Mouse (Mus musculus): ENCODE measurements around the gene Endou.
A peak's percentile ranks its signal among the peaks of the same experiment; 100 is the strongest.

Endou gene

DNA sequence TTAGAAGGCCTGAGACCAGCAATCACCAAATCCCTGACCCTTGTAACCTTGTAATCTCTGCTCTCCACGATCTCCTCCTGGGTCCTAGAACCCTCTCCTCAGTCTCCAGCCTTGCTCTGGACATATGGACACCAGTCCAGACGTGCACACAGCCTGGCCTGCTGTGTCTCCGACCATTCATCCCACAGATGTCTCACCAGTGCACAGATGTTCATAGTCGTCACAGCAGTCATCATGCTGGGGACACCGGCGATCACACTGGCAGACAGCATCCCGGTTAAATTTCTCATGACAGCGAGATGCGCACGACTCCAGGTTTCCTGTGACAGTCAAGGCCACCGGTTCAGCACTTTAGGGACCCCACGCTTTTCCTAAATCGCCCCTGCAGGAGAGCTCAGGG, 4.8 kb downstream of the Endou start:
- DNase-seq: no peak

DNA sequence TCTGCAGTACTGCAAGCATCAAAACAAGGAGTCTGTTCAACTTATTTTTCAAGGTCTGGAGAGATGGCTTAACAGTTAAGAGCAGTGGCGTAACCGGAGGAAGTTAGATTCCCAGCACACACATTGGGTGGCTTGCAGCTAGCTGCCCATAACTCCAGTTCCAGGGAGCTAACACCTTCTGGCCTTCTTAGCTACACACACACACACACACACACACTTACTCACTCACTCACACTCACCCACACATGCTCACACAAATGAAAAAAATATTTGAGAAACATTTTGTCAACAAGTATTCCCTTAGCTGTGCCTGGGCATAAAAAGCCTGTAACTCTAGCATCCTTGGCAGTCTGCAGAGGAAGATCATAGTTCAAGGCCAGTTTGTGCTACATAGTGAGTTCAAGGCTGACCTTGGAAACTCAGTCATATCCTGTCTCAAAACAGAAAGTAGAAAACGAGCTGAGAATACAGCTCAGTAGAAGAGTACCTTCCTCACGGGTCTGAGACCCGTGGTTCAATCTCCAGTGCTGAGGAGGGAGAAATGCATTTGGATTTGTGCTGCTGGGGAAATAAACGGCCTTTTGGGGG, 5.8 kb downstream of the Endou start:
- DNase-seq: no peak

DNA sequence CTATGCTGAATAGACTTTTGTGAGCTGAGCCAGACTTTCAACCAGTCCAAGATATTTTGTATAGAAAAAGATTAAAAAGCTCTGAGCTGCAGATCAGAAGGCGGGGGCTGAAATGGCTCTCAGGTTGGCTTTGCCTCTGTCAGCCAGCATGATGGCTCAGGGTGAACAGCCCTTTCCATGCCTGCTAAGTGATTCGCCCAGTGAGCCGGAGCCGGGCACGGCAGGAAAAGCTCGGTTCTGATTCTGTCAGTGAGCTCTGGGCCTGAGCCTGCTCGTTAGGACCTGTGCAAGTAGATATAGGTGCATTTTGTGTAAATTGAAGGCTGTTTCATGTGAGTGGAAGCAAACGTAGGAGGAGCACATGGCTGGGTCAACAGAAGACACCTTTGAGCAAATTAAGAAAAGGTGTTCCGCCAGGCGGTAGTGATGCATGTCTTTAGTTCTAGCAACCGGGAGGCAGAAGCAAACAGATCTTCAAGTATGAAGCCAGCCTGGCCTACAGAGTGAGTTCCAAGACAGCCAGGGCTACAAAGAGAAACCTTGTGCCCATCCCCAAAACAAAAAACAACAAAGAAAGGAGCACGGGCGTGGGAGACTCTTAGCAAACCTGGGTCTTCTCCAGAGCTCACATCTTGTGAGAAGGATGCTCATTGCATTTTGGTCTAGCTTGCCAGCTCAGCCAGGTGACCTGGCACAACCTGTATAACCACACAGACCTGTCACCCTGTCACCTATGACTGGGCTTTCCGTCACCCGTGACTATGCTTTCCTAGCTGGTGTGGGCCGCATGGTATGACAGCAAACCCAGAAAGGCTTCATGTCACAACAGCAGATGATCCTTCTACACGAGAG, 6.6 kb downstream of the Endou start:
- no peak for DNase-seq

DNA sequence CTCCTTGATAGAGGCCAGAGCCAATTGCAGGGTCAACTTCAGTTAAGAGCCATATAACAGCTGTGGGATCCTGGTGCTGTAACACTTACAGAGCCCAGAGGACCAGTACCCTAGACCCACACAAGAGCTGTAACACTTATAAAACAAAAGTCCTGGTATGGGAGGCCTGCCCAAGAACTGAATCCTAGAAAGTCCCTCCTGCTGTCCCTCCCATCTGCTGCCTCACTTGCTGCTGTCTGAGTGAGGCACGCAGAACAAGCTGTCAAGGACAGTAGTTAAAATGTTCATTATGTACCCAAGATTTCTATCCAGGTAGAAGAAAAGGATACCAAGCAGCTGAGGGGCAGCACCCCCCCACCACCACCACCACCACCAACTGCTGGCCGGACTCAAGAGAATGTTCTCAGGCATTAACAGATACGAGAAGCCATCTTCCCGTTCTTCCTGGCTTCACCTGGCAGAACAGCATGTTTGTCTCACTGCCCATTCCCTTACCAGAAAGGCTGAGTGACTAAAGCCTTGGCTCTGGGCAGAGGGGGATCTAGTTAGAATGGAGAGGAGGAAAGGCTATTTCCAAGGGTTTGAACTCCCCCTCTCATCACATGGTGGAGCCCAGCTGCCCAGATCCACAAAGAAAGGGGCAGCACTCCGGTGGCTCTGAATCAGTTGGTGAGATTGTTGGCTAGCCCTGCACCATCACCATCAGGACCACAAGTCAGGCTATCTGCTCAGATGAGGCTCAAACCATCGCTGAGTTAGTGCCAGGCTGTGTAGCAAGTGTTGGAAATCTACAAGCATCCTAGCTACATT, 7.4 kb downstream of the Endou start:
- no peak for DNase-seq

DNA sequence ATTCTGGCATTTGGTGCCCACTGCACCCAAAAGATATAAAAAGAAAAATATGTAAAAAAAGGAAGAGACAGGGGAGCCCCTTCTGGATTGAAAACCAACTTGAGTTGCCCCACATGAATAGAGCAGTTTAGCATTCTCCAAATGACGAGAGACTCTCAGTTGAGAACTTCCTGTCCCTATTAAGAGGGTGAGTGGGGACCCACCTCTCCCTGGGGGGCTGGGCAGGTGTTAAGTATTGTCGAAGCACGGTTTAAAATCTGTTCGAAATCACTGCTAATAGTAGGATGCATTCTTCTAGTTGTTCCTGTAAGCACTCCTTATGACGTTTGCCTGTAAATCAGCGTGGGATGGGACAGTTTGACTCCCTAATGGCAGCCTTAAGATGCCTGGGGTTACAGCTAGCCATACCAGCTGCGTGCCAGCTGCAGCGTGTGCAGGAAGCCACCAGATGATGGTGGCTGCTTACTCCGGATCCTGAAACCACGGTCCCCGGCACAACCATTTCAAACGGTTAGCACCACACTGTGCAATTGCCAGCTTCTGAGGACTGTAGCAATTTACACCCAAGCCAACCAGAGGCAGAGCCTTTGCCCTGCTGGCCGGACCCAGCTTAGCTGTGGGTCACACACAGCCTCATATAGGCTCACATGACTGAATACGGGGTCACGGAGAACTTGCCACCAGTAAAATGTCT, 10.0 kb downstream of the Endou start:
- no peak for DNase-seq

DNA sequence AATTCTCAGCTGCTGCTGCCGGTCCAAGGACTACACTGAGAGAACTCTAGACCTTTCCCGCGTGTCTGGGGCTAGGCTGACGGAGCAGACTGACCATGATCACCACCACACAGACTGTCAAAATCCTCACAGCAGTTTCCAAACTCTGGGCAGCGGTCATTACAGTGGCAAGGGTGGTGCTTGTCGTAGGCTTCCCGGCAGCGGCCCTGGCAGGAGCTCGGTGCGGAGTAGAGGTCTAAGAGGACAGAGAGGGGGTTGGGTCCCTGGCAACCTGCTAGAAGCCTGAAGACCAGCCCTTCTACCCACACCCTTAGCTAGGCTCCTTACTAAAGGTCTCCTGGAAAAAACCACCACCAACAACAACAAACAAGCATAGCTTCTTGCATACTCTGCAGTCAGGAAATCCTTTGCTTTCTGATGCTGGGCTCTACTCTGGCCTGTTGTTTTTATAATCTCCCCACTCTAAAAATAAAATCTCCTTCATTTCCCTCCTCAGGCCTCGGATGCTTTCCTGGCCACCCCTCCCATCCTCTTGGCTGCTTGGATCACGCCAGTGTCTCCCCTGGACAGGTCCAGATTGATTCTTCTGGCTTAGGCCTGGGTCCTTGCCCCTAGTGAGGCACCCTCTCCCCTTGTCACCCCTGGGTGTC, 11.0 kb downstream of the Endou start:
- no peak for DNase-seq

DNA sequence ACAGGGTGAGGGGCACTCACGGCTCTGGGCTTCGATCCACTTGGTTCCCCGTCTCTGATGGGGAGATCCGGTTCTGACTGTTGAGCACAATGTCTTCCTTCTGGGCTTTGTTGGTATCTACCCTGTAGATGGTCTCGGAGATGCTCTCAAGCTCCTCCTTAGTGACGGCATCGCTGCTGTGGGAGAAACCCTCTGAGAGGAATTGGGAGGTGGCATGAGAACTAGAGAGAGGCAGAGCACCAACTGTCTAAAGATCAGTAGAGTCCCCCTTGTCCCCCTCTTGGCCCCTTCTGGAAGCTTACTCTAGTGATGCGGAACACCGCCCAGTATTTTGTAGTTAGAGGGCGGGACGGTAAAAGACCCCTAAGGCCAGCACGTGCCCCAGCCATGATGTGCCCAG, 11.6 kb downstream of the Endou start:
- no peak for DNase-seq

DNA sequence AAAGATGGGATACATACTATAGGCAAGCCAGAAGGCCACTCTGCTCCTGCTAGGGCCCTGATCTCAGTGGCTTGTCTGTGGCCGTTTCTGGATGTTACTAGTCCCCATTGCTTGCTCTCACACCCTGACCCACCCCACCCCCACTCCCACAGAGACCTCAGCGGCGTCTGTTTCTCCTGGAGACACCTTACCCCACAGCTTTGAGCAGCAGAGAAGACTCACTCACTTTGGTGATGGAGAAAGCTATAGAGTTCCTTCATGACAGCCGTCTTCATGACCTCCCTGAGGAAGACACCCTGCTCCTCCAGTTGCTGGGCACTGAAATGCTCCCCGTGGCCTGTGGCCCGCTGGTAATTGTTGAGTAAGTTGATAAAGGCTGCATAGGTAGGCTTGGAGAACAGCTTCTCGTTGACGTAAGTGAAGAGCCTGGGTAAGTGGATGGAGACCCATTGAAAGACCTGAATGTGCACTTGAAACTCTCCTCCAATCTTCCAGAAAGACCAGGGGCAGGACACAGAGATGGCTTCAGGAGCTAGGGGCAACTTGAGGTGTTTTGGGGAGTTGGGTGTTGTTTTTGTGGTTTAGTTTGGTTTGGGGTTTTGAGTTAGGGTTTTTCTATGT, 12.5 kb downstream of the Endou start:
- DNase-seq: no peak

DNA sequence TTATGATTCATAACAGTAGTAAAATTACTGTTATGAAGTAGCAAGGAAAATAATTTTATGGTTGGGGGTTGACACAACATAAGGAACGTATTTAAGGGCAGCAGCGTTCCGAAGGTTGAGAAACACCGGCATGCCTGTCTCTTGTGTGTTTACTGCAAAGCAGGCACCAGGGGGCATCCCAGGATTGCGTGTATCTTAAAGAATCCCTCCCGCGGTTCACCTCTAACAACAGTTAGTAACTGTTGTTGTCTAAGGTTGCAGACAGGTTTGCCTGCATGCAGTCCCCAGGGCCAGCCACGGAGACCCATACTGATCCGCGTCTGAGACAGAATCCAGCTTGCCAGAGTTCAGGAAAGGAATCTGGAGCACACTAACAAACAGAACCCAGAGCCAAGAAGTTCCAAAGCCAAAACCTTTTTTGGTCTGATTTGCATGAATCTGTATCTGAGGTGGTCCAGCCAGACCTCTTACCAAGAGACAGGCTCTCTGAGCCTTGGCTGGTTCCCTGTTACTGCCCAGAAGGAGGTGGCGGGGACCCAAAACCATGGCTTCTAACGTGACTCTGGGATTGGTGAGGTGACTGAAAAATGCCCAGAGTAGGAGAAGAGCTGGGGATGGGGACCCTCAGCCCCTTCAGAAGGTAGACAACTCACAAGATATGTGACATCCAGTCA, 13.1 kb downstream of the Endou start:
- peak; percentile 24 for DNase-seq

DNA sequence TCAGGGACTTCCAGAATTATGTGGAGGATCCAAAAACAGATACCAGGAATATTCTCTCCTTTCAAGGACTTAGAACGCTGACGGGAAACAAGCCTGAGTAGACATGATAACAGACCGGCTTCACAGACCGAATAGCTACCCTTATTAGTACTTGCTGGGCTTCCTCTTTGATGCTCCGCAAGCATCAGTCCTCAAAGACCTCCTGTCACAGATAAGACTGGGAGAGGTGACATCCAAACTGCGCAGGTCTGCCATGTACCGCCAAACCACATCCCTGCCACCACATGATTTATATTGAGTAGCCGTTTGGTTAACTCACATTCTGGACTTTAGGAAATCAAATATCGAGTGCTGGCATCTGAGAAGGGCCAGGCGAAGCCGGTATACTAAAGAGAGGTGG, 14.4 kb downstream of the Endou start:
- no peak for DNase-seq

DNA sequence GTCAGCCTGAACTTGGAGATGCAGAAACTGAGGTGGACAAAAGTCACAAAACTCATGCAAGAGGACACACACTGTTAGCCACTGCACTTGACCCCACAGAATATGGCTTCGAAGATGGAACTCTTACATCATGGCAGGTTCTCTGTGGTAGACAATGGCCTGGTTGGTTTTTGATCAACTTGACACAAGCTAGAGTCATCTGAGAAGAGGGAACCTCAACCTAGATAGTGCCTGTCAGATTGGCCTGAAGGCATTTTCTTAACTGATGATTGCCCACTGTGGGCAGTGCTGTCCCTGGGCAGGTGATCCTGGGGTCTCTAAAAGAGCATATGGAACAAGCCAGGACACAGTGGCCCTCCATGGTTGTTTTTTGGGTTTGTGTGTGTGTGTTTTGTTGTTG, 15.4 kb downstream of the Endou start:
- DNase-seq: no peak

DNA sequence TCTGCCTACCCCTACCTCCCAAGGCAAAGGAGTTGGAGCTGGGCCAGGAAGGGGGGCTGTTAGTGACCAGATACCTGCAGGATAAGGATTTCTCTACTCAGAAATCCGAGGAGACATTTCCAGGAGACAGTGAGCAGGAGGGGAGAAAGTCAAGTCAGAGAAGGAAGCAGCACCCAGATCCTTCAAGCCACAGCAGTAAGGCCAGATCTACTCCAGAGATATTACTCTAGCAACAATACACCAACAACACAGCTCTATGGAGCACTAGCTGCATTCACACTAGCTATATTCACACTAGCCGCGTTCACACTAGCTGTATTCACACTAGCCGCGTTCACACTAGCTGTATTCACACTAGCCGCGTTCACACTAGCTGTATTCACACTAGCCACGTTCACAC, 16.1 kb downstream of the Endou start:
- DNase-seq: no peak

DNA sequence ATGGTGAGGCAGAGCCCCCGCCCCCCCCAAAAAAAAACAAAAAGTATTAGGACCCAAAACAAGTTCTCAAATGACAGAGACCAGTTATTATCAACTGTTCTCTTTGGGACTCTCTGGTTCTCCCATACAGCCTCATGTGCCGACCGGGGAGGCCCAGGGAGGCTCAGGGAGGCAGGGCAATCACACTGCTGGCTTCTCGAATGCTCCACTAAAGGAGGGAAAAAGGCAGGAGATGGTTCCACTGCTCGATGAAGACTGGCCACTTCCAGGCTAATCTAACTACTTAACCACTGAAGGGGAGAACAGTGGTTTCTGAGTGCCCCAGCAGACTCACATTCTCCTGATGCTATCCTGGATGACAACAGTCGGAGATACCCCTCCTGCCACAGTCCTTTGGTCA, 18.6 kb downstream of the Endou start:
- no peak for DNase-seq

DNA sequence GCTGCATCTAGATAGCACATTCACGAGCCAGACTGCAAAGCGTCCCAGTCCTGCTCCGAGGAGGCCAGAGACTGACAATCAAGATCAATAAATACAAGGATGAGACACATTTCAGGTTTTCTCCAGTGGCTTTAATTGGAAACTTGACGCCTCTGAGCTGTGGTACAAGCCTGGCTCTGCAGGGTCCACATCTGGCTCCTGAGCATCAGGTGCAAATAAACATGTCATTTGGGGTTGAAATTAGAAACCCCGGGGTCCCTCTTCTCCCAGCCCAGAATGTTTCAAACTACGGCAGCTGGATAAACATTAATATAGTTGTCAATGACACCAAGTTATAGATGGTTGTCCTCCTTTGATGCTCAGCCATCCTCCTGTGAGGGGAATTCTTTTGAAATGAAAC, 20.2 kb downstream of the Endou start:
- DNase-seq: no peak

DNA sequence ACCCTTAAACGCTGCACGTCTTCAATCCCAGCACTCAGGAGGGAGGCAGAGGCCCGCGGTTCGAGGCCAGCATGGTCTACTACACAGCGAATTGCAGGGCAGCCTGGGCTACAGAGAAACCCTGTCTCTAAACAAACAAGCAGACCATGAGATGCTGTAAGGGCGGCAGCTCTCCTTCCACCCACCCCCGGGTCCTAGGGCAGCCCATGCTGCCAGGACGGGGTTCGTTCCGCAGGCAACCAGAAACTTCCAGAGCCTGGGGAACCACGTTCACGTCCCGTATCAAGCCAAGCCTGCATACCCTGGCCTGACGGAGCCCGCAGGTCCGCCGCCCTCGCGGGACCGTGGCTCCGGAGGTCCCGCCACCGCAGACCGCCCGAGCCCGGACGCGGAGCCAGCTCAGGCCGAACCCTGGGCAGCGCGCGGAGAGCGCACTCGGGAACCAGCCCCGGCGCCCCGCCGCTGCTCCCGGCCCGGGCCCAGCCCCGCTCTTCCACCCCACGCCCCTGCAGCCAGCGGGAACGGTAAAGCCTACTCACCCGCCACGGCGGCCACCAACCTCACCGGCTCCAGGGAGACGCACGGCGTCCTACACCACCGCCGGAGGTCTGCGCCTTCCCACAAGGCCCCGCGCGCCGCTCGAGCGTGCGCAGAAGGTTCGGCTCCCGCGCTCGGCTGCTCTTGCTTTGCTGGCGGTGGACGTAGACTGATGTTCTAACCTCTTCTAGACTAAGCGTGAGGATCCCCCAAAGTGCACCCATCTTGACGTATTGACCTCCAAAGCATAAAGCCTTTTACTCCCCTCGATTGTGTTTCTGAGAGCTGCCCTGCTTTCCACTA, 25.7 kb downstream of the Endou start, which contains the start of gene Rpap3:
Gene Rpap3, minus strand, starts transcription at position 615 of the 840 bp plus-strand sequence.
- peak; percentile 88 for DNase-seq

DNA sequence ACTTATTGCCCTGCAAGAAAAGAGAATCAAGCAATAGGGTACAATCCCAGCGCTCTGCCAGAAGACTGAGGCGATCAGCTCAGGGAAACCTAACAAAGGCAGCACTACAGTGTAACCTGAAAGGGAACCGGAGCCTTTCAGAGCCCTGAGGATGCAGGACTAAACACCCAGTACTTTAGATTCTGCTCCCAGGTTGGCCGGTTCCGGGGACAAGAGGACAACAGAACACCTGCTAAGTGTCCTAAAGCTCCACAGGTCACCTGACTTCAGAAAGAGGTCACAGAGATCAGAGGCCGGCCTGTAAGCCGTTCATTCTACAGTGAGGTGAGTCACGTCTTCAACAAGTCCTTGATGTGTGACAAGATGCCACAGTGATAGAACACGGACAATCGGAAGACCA, 34.5 kb downstream of the Endou start:
- DNase-seq: no peak

DNA sequence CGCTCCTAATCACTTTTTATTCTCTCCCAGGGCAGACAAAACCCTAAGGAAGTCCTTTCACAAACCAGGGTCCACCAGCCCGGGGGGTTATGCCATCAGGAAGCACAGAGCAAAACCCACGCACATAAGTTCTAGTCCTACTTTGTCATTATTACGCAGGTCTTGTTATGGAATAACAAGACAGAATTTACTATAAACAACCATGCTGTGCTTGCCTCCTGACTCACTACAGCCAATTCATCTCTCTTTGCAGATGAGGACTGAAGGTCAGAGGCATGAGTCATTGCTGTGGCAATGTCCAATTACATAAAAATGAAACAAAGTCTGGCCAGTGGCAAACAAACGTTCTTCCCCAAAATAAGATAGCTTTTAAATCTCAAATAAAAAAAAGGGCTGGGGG, 37.7 kb downstream of the Endou start:
- no peak for DNase-seq

DNA sequence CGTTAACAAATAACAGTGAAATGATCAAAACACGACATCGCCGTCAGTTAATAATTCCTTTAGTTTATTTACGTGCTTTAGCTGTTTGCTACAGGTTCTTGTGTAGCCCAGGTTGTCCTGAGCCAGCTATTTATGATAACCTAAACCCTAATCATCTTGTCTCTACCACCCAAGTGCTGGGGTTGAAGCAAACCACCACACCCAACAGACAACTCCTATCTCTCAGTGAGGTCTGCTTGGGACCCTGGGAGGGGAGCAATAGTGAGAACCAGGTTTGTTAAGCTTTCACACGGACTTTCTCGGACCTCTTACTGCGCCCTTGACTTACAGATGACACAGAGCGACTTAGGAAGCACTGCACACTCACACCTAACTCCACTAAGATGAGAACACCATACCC, 47.0 kb downstream of the Endou start:
- no peak for DNase-seq

DNA sequence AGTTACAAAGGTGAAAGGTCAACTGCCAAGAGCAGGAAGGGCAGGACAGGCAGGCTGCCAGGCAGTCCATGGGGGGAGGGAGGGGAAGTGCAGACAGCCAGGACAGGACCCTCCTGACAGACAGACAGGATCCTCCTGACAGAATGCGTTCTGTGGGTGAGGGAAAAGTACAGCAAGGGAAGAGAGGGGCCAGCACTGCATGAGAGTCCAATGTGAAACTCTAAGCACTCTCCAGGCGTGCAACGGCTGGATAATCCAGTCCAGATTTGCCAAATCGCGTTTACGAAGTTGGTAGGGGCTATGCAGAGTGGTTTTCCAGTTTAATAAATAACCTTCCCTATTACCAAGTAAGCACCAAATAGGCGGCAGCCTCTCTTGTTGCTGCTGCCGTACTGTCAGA, 49.1 kb downstream of the Endou start:
- DNase-seq: no peak

DNA sequence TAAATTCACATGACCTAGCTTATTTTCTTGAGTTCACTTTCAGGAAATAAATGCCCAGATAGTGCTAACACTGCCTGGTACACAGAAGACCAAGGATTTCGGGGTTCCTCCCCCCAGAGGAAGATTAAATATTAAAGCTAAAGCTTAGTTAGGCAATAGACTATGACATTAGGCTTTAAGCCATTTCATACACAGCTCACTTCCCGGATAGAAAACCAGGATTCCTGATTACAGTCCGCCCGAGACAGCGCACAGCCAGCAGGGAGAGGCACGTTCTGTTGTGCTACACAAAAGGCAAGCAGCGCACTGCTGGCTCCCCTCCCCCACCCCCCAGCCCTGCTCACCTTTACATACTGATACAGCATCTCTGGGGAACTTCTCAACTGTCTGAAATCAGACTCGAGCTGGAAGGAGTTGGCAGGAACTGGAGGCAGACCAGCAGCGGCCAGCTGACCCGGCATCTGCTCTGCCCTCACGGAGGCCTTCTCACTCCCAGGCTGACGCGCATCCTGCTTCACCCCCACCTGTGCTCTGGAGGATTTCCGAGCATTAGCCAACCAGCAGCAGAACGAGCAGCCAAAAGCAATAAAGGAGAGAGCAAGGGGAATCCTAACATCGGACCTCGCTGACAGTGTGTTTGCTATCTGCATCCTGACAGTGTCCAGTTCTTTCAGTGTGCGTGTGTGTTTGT, 51.0 kb downstream of the Endou start:
- DNase-seq: no peak

Data from right cerebral cortex, postnatal 25 days (tissue).